Mouse (Mus musculus): ENCODE measurements around the gene Sfswap.
A peak's percentile ranks its signal among the peaks of the same experiment; 100 is the strongest.
"Not testable (repeated sequence)": the region's sequence is repeated elsewhere in the genome, so short reads cannot be mapped to it uniquely, and the experiment has no call there.

Sfswap gene

DNA sequence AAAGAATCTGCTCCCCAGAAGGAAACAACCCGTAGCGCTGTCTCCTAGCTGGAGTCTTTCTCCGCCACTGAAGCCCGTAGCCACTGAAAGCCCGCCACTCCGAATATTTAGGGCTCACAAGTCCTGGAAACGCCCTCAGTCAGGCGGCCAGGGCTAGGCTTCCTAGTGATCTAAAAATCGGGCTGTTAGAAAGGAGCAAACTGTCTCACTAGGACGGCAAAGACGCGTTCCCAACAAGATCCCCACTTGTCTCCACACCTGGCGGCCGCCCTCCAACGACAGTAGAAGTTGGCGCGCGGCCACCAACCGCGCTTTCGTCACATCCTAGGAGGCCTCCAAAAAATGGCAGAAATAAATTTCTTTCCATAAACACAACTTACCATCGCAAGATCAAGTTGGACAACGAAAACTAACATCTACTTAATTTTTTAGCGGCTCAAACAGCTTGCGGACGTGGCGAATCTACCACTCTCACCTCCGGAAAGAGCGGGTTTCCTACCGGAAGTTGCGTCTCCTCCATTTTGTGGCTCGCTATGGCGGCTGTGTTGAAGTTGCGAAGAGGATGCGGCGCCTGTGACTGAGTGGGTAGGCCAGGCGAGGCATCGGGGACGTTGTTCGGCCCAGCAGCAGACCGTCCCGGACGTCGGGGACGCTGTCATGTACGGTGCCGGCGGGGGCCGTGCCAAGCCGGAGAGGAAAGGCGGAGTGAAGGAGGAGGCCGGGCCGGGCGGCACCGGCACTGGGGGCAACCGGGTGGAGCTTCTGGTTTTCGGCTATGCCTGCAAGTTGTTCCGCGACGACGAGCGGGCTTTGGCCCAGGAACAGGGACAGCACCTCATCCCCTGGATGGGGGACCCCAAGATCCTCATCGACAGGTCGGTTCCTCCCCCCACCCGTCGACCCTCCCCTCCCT lies at the start of gene Sfswap:
Sfswap (plus strand) TSS at position 500 of the 913 bp plus-strand sequence.
- DNase-seq (ENCODE audit: low spot score in 2 of 2), result peak; percentile 86

DNA sequence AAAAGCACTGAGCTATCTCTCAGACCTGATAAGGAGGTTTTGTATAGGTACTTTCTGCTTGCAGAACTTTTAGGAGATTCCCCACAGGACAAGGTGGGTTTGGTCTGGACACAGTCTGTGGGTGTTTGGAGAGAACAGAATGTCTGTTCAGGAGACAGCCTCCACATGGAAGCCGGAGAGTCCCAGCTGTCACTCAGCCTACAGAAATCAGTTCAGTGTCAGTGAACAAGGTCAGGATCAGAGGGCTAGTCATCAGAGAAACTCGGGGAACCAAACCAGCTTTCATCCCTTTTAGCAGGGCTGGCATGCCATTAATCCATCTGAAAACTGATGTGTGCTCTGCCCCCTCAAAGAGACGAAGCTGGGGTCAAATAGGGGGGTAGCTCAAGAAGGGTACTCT lies 48.5 kb upstream of the Sfswap start:
- no peak for DNase-seq (ENCODE audit: low spot score in 2 of 2)

DNA sequence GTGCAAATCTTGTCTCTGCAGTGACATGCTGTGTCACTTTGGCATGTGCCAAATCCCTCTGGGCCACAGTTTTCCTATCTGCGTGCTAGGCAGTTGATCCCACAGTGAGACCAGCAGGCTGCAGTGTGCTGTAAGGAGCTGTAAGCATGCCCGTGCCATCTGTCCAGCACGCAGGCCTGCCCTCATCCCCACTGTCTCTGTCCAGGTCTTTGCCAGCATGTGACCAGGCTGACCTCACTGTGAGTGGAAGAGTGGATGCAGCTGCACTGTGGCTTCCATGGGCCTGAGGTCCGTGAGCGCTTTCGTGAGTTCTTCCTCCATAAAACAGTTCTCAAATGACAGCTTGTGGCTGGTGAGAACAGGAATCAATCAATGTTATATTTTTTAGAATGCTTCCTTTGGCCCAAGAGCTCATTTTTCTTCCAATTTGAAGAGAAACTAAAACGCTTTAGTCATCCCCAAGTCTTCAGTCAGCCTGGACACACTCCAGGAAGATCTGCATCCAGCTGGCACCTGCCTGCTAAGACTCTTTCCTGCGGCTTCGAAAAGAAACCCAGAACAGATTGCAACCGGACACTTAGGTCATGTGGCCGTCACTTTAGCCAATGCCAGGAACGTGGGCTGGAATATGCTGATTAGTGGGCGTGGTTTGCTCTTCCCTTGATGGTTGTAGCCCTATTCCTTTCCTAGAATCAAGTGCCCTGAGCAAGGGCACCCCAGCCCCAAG lies 46.1 kb upstream of the Sfswap start:
- DNase-seq (ENCODE audit: low spot score in 2 of 2), result no peak

DNA sequence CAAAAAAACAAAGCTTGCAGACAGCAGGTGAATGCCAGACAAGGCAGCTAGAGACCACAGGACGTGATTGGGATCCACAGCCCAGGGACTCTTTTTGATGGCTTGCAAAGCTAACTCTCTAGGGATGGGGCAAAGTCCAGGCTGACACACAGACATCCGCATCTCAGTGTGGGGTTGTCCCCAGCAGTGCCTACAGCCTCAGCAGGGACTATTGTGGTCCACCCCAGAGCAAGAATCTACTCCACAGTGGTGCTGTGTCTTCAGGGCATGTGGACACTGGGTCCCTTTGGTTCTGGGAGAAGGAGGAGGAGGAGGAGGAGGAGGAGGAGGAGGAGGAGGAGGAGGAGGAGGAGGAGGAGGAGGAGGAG lies 45.5 kb upstream of the Sfswap start:
- no peak for DNase-seq (ENCODE audit: low spot score in 2 of 2)

DNA sequence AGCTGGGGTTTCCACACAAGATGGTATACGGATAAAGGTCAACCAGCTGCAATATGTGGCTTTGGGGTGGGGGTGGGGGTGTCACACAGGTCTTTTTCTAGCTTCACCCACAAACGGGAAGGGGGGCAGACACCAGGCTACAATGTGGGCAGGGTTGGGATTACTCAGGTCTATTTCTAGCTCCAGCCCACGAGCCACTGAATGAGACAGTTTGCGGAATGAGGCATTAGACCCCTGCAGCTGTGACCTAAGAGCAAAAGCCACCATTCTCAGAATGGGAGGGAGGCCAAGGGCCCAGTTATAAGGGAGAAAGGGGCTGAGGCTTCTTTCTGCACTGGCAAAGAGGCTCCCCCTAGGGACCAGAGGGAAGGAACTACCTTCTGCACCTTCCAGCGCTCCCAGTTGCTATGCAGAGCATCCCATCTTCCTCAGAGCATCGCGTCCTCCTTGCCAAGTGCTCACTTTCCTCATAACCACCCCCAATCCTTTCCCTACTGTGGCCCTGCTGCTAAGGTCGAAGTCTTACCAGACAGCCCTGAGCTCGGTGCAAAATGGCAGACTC lies 44.4 kb upstream of the Sfswap start:
- DNase-seq (ENCODE audit: low spot score in 2 of 2), result no peak

- no peak for DNase-seq (ENCODE audit: low spot score in 2 of 2)
These were observed 42.9 kb upstream of the Sfswap start for GRCm38 (mm10) chr5:129458109-129458508.

DNA sequence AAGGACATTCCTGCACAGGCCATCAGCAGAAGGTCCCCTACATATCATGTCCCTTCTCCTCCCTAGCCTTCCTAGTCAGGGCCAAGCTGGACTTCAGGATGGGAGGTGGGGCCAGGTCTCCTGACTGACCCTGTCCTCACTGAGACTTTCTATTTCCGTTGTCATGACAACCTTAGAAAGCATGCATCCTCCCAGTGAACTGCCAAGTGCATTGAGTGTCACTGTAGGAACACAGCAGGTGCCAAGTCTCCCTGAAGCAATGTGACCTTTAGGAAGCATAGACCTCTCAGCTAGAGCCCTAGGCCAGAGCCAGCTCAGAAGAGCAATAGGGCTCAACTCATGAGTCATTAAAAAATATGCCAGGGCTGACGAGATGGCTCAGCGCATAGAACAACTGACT lies 42.5 kb upstream of the Sfswap start:
- DNase-seq (ENCODE audit: low spot score in 2 of 2), result no peak

GRCm38 (mm10) chr5:129460798-129461476 lies 40.1 kb upstream of the Sfswap start:
- no peak for DNase-seq (ENCODE audit: low spot score in 2 of 2)

DNA sequence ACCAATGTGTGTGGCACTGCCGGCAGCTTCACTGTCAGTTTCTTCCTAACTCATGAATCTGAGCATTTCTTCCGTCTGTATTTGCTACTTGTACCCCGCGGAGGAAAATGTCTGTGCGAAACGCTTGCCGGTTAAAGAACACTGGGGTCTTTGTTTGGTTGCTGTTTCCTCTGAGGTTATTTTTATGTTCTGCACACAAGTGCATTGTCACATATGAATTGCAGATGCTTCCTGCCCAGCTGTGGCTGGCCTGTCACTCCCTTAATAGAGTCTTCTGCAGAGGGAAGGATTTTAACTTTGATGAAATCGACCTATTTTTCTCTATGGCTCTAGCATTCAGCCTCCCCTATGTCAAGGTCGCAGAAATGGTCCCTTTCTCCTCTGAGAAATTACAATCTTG lies 37.4 kb upstream of the Sfswap start:
- DNase-seq (ENCODE audit: low spot score in 2 of 2), result not testable (repeated sequence)

- DNase-seq (ENCODE audit: low spot score in 2 of 2), result no peak
These were observed 35.2 kb upstream of the Sfswap start for GRCm38 (mm10) chr5:129465788-129466187.

GRCm38 (mm10) chr5:129475532-129476045 lies 25.4 kb upstream of the Sfswap start:
- no peak for DNase-seq (ENCODE audit: low spot score in 2 of 2)

DNA sequence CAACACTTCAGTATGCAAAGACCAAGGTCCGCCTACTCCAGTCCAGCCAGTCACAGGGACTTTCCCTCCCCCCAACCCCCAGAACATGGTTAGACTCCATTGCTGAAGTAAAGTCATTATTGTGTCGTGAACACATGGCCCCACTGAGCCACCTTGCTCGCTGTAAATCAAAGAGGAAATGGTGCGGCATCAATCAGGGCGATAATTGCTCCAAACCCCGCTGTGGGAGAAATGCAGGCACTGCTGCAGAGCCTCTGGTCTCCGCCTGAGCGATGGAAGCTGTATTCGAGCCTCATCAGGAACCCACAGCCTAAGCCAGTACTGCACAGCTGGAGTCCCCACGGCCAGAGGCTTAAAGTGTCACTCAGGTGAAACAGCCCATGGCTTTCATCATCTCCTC lies 11.1 kb upstream of the Sfswap start:
- DNase-seq (ENCODE audit: low spot score in 2 of 2), result no peak

GRCm38 (mm10) chr5:129501671-129502070 lies 650 bp downstream of the Sfswap start:
- no peak for DNase-seq (ENCODE audit: low spot score in 2 of 2)

DNA sequence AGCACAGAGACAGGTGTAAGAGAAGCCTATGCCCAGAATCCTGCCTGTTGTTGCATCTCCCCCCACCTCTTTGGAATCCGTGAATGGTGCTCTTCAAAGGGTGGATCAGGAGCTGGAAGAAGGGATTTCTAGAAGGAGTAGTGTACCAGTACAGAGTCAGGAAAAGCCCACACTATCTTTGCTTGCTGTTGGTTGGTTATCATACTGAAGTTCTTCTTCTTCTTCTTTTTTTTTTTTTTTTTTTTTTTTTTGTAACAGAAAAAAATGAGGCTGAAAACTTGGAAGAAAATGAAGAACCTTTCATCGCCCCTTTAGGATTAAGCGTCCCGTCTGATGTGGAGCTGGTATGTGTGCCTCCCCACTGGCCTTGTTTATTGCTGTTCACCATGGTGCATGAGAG lies 5.9 kb downstream of the Sfswap start:
- no peak for DNase-seq (ENCODE audit: low spot score in 2 of 2)

GRCm38 (mm10) chr5:129518180-129518579 lies 17.2 kb downstream of the Sfswap start:
- no peak for DNase-seq (ENCODE audit: low spot score in 2 of 2)

GRCm38 (mm10) chr5:129518786-129519185 lies 17.8 kb downstream of the Sfswap start:
- no peak for DNase-seq (ENCODE audit: low spot score in 2 of 2)

DNA sequence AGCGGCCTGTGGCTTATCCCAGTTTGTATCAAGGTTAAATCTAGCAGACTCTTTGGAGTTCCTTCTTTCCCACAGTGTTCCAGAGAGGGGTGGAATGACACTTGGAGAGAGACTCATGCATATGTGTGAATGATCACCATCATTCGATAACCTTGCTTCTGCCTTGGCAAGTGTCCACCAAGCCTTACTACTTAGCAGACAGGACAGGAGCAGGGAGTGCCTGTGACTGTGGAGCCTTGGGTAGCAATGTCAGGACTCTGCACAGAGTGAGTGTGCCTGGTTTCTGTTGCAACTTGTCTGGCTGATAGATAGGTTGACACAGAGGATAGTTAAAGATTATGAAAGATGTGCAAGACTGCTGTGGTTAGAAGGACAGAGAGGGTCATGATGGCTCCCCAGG lies 18.6 kb downstream of the Sfswap start:
- no peak for DNase-seq (ENCODE audit: low spot score in 2 of 2)

DNA sequence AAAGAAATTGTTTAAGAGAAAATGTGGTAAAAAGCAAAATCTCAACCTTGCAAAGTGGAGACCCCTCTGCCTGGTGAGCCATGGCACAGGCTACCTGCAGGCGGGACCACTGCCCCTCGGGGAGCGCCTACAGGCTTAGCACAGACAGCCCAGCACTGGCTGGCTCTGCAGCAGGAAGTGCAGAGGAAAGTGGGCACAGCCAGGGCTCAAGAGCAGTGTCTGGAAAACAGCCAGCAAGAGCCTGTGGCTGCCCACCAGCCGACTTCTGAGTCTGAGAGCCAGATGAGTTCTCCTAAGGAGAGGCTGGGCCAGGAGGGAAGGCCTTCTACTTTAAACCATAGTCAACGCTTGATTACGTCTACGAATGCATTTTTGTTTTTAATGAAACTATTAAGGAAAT lies 20.5 kb downstream of the Sfswap start:
- no peak for DNase-seq (ENCODE audit: low spot score in 2 of 2)

GRCm38 (mm10) chr5:129521913-129522312 lies 20.9 kb downstream of the Sfswap start:
- DNase-seq (ENCODE audit: low spot score in 2 of 2), result no peak

GRCm38 (mm10) chr5:129523166-129523565 lies 22.1 kb downstream of the Sfswap start:
- no peak for DNase-seq (ENCODE audit: low spot score in 2 of 2)

DNA sequence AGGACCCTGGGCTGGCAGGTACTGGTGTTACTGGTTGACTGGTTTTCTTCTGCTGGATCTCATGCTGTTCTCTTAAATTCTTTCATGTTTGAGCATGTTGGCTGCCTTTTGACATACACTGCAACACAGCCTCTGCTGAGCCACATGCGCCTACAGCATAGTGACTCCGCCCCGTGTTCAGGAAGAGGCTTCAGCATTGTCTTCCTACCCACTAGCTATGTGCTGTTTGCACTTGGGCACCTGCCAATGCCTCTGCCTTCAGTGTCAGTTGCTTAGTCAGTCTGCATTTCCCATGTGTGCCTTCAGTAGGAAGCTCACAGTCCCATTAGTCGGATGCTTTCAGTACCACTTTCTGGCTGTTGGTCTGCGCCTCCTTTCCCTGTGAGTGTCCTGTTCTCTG lies 23.7 kb downstream of the Sfswap start:
- no peak for DNase-seq (ENCODE audit: low spot score in 2 of 2)

- no peak for DNase-seq (ENCODE audit: low spot score in 2 of 2)
These were observed 26.1 kb downstream of the Sfswap start for GRCm38 (mm10) chr5:129527162-129527561.
